Mouse (Mus musculus): Measurements from ENCODE around the gene Mpp4. TPM values are rescaled to one million over a fixed set of nuclear protein-coding genes. Genes with fewer than 3 reads are reported as not detected.

Mpp4 gene
- 1.8 and 2.3 TPM in 2 replicates for polyA plus RNA-seq (2021; fragmentation: Nextera tagmentation)
- long read RNA-seq, experiment 1, partial matches to known transcripts: 1 of 1 reads
- long read RNA-seq, experiment 1, other reads (novel, unspliced or antisense): 0 of 1 reads
- long read RNA-seq, experiment 2: 0 reads

DNA sequence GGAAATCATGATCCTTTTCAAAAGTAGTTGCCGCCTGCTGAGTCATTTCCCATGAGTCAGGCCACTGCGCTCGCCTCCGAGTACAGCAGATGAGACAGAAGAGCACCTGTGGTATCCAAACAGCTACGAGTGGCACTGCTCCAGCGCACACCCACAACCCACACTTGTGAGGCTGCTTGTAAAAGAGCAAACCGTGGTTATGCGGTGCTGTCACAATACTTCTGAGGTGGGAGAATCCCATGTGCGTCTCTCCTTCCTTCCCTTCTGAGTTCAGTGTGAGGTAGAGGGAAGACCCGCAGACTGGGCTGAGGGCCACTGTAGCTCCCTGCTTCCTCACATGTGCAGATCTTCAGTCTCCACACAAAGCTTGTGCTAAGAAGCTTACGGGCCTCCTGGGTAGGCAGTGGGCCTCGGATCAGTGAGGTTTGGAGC lies at the start of gene Mpp4:
Gene Mpp4, minus strand, starts transcription at position 360 of the 432 bp plus-strand sequence.

DNA sequence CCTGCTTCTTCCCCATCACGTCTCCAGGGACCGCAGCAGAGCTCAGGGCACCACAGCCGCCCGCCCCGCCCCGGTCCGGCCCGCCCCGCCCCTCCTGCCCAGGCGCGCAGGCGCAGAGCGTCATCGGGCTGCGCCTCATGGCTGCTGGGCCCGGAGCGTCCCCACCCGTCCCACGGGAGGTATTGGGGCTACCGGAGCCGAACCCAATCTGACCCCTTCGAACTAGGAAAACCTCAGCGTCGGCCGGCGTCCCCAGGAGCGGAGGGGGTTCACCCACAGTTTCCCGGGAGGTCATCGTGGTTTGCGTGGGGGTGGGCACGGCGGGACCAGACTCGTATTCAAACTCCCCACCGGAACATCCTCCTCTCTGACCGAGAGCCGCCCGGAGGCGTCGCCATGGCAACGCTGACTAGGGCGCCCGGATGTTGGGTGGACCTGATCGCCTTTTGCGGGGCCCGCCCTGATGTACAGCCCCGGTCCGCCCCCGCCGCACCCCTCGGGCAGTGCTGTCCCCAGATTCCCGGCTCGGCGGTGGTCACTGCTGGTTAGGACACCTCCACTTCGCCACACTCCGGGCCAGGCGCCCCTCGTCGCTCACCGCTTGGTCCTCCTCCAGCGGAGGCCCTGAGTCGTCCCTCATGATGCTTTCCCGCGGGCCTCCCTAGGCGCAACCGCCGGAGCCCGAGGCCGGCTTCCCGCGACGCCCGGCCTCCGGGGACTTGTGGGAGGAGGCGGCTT lies 43.3 kb downstream of the Mpp4 start, which contains the start of gene Tmem237:
Gene Tmem237, minus strand, starts transcription at position 689 of the 738 bp plus-strand sequence.

DNA sequence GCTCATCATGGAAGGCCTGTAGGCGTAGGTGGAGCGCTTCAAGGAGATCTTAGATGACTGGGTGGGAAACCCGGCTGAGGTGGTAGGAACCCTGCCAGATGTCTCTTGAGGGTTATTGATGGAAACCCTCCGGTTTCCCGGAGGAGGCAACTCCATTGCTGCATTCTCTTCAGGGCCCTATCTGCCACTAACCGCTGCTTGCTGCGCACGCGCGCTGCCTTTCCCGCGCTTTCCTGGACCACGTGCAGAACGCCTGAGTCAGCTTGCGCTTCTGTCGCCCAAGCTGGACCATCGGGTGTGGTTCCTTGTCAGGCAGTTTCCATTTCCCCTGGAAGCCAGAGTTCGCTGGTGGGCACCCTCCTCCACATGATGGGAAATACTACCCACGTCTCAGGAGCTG lies 68.5 kb downstream of the Mpp4 start, which contains the start of gene C2cd6:
Gene C2cd6, minus strand, starts transcription at position 196 of the 400 bp plus-strand sequence.

Other genes starting within 250 kb of the Mpp4 start
- gene Trak2, start 190.0 kb downstream of the Mpp4 start, polyA plus RNA-seq (2021; fragmentation: Nextera tagmentation): 36.5 and 39.3 TPM in 2 replicates
- 37.8 and 37.9 TPM in 2 replicates for gene Stradb, start 189.9 kb downstream of the Mpp4 start, polyA plus RNA-seq (2021; fragmentation: Nextera tagmentation)
- gene C2cd6, start 68.5 kb downstream of the Mpp4 start, polyA plus RNA-seq (2021; fragmentation: Nextera tagmentation): not detected in 2 replicates
- 39.6 and 47.8 TPM in 2 replicates for gene Tmem237, start 43.0 kb downstream of the Mpp4 start, polyA plus RNA-seq (2021; fragmentation: Nextera tagmentation)
- 4.2 and 4.8 TPM in 2 replicates for gene Als2, start 73.8 kb upstream of the Mpp4 start, polyA plus RNA-seq (2021; fragmentation: Nextera tagmentation)
- 0.25 and 0.38 TPM in 2 replicates for gene Cdk15, start 93.5 kb upstream of the Mpp4 start, polyA plus RNA-seq (2021; fragmentation: Nextera tagmentation)